Mouse (Mus musculus): Measurements from ENCODE around the gene Prnd.

The Prnd gene

DNA sequence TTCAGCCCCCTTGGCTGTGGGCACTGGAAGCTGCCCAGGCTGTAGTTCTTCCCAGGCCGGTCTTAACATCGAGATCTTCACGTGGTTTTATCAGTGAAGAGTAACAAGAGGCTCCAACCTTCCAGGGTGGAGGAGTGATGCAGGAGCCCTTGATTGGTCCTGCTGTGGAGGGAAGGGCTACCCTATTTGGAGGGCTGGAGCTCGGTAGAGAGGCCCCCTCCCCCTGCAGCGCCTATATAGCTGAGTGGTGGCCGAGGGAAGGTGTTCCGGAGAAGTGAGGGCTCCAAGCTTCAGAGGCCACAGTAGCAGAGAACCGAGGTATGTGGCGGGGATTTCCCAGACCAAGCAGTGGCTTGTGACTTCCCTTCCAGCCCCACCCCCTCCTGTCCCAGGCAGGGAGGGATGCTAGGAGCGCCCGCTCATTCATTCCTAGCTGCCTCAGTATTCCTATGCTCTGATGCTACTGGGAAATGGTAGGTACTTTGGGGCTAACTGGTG, at the start of gene Prnd:
Gene Prnd, plus strand, starts transcription at position 264 of the 498 bp plus-strand sequence.
- ChIA-PET POLR2A (interaction anchor here in 3 of 4 experiments (0.6 to 3.1 kb wide), 10 partner anchors 18 to 130 kb away, joined by 3 to 12 read pairs (median 4); partner anchors contain the start of gene Rassf2 (in 1 of the 3)), CTCF (interaction anchor here in 3 of 4 experiments (0.7 to 2.5 kb wide), 13 partner anchors 11 to 336 kb away, joined by 3 to 33 read pairs (median 7); no protein-coding TSS in a partner anchor)

DNA sequence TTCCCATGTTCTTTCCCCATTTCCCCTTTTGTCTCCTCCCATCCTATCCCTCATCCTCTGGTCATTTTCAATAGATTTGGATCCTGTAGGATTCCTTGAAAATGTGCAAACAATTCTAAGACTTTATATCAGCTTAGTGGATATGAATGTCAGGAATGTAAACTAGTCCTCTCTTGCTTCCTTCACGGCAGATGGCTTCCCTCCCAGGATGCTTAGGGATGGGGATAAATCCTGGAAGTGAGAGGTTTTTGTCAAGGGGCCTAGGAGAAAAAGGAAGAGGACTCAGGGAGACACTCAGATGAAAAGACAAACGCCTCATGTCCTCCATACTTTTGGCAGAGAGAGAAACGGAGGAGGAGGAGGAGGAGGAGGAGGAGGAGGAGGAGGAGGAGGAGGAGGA, 48.2 kb upstream of the Prnd start:
- POLR2A ChIA-PET = interaction anchor here in 1 of 4 experiments (0.6 kb wide), 1 partner anchor 51 kb away, joined by 3 read pairs; no protein-coding TSS in a partner anchor
- CTCF ChIA-PET = interaction anchor here in 1 of 4 experiments (0.8 kb wide), 1 partner anchor 39 kb away, joined by 3 read pairs; no protein-coding TSS in a partner anchor

DNA sequence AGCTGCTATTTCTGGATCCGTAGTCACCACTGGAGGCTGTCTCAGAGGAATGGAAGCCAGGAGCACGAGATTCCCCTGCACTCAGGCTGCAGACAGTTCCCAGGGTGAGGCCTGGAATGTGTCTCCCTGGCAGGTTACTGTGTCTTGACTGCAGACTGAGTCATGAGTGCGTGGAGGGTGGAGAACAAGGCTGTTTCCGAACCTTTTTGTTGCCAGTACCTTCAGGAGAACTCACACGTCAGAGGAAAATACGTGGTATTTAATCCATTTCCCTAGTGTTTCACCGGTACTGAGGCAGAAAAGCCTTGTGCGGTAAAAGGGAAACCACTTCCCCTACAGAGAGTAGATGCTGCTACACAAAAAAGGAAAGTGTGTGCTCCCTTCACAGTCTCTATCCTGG, 47.8 kb upstream of the Prnd start:
- ChIA-PET POLR2A (interaction anchor here in 2 of 4 experiments (0.6 to 1.0 kb wide), 2 partner anchors 52 to 55 kb away, joined by 3 read pairs; no protein-coding TSS in a partner anchor), CTCF (interaction anchor here in 1 of 4 experiments (0.8 kb wide), 1 partner anchor 39 kb away, joined by 3 read pairs; no protein-coding TSS in a partner anchor)

DNA sequence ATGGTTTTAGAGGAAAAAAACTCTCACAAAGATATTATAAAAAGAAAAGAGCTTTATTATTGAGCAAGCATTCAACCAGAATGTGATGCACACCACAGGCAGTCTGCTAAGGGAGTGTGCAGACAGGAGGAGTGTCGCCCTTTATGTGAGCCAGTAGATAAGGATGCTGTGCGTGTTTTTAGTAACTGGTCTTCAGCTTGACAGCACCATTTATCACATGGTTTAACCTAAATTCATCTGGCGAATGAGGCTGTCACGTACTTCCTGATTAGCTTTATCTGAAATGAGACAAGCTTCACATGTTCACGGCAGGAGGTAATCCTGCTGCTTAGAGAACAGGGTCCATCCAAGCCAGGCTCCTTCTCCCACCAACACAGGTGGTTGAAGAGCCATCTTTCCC, 45.6 kb upstream of the Prnd start:
- POLR2A ChIA-PET = interaction anchor here in 2 of 4 experiments (0.7 to 2.0 kb wide), 3 partner anchors 28 to 57 kb away, joined by 3 to 7 read pairs (median 3); no protein-coding TSS in a partner anchor
- CTCF ChIA-PET = interaction anchor here in 3 of 4 experiments (0.5 to 1.3 kb wide), 3 partner anchors 54 to 134 kb away, joined by 3 to 21 read pairs (median 3); no protein-coding TSS in a partner anchor

DNA sequence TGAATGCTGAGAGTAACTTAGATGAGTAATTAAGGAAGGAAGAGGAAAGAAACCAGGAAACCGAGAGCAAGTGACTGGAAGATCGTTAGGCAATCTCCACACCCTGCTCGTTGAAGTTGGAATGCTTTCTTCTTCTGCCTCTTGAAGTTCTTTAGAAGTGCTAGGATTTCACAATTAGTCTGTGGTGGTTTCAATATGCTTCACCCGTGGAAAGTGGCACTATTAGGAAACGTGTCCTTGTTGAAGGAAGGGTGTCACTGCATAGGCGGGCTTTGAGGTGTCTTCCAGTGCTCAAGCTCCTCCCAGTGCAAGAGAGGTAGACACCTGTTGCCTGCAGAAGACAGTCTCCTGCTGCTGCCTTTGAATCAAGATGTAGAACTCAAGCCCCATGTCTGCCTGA, 44.9 kb upstream of the Prnd start:
- CTCF ChIA-PET = interaction anchor here in 1 of 4 experiments (1.3 kb wide), 1 partner anchor 85 kb away, joined by 3 read pairs; no protein-coding TSS in a partner anchor
- POLR2A ChIA-PET = interaction anchor here in 2 of 4 experiments (0.6 to 2.0 kb wide), 3 partner anchors 30 to 321 kb away, joined by 3 to 7 read pairs (median 5); no protein-coding TSS in a partner anchor

DNA sequence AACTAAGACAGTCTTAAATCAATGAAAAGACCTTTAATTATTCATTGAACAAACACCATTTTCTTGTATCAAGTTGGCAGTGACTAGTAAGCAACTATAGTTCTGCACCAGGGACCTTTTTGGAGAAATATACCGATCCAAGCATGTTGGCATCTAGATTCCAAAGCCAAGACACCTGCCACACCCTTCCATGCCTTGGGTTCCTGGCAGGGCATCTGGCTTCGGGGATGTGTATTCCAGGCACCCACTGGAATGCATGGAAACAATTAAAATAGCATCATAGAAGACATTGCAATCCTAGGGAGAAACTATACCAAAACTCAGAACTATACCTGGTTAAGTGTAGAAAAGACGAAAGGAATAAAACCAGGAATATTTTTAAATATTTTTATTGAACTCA, 44.4 kb upstream of the Prnd start:
- ChIA-PET POLR2A (interaction anchor here in 2 of 4 experiments (0.6 to 2.0 kb wide), 2 partner anchors 30 to 321 kb away, joined by 5 to 7 read pairs; no protein-coding TSS in a partner anchor), CTCF (interaction anchor here in 1 of 4 experiments (0.6 kb wide), 1 partner anchor 364 kb away, joined by 5 read pairs; no protein-coding TSS in a partner anchor)

DNA sequence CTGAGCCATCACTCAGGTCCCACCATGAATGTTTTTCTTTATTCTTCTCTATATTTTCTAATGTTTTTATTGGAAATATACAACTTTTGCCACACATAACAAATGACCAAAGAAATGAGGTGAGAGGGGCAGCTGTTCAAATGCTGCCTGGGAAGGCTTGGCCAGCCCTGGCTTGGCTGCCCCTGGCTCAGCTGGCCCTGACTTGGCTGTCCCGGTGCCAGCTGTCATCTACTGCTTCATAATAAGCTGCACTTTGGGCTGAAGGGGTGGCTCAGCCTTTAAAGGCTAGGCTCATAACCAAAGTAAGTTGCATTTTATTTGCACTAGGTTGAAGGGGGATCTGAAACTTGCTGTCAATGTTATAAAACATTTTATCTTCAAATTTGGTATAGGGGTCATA, 43.8 kb upstream of the Prnd start:
- CTCF ChIA-PET = interaction anchor here in 1 of 4 experiments (0.6 kb wide), 1 partner anchor 365 kb away, joined by 5 read pairs; no protein-coding TSS in a partner anchor
- POLR2A ChIA-PET = interaction anchor here in 1 of 4 experiments (1.5 kb wide), 1 partner anchor 97 kb away, joined by 3 read pairs; no protein-coding TSS in a partner anchor

DNA sequence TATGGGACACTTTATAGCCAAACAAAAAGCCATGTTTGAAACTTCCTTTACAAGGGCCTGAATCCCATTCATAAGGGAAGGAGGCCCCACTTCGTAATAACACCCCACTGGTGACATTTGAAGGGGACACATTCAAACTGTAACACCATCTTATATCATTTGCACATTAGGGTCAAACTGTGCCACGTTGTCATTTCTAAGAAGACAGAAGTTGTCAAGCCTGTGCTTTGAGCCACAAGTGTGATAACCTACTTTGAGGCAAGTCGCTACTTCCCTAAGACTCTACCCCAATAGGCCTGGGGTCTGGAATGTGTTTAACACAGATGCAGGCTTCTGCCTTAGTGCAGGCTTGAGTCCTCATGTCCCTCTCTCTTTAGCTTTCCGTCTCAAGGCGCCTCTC, 43.4 kb upstream of the Prnd start:
- CTCF ChIA-PET = interaction anchor here in 1 of 4 experiments (1.2 kb wide), 1 partner anchor 50 kb away, joined by 3 read pairs; no protein-coding TSS in a partner anchor
- POLR2A ChIA-PET = interaction anchor here in 1 of 4 experiments (1.5 kb wide), 1 partner anchor 98 kb away, joined by 3 read pairs; no protein-coding TSS in a partner anchor

DNA sequence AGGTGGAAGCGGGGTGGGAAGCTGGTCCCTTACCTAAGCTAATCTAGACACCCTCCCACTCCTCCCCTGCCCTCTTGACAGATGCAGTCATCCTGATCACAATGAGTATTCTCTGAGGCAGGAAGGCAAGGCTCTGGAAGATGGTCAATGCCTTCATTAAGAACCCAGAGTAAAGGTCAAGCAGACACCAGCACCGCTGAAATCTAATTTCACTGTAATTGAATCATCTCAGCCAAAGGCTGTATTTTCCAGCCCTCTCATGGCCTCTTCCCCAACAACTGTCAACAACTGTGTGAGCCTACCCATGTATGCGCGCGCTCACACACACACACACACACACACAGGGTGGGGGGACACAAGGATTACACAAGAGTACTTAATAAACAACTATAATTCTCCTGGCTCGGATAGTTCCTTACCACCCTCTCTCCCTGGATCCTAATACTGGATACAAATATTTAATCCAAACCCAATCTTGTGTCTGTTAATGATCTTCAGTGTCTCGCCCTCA, 42.3 kb upstream of the Prnd start:
- CTCF ChIA-PET = interaction anchor here in 1 of 4 experiments (0.6 to 1.2 kb wide), 2 partner anchors 49 to 122 kb away, joined by 3 read pairs; partner anchors contain the start of gene Rassf2
- POLR2A ChIA-PET = interaction anchor here in 3 of 4 experiments (1.3 to 10.4 kb wide), 12 partner anchors 16 to 99 kb away, joined by 3 to 155 read pairs (median 5); no protein-coding TSS in a partner anchor

DNA sequence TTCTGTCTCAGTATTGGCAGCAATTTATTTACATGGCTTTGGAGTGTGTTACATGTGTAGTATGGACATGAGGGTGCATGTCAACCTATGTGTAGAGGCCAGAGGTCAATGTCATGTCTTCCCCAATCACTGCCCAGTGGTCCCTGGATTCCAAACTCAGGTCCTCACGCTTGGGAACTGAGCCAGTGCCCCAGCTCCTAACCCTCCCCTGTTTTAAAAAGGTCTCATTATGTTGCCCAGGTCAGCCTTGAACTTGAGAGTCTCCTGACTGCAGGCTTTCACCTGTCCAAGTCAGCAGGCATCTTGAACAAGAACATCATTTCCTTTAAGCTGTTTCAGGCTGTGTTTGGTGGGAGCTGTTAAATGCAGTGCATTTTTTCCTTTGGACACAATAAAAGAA, 41.8 kb upstream of the Prnd start:
- ChIA-PET CTCF (no interaction called here), POLR2A (interaction anchor here in 3 of 4 experiments (0.8 to 10.4 kb wide), 25 partner anchors 14 to 300 kb away, joined by 3 to 155 read pairs (median 5); no protein-coding TSS in a partner anchor)

DNA sequence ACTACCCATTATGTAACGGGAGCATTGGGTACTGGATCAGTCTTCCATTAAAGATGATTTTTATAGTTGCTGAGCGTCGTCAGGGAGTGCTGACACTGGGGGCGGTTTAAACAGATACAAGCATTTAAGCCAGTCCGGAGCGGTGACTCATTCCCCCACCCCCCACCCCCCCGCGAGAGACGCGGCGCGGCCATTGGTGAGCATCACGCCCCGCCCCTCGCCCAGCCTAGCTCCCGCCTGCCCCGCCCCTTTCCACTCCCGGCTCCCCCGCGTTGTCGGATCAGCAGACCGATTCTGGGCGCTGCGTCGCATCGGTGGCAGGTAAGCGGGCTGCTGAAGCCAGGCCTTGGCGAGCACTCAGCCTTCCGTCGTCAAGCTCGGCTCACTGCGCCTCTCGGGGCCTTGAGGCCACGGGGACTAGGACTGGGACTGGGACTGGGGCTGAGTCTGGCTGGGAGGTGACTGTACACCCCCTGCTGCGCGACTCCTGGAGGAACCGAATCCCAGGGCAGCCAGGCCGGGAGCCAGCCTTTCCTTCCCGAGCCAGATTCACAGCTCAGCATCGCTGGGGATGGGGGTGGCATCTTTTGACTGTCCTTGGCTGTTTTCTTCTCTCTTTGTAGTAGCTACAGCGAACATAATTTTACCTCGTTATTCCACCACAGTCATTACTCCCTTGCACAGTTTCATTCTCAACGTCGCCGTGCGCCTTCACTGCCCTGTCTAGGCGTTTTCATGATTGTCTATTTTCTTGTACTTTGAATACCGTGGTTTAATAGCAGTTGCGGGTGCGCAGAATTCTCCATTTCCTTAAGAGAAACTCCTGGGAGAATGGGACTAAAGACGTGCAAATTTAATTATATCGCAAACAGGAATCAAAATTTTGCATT, 40.7 kb upstream of the Prnd start, which contains the start of the genes Prnp and Prn:
Gene Prnp, plus strand, starts transcription at position 246 of the 890 bp plus-strand sequence.
Gene Prn, plus strand, starts transcription at position 275 of the 890 bp plus-strand sequence.
- ChIA-PET POLR2A (interaction anchor here in 3 of 4 experiments (0.5 to 10.4 kb wide), 66 partner anchors 11 to 1908 kb away, joined by 3 to 155 read pairs (median 4); partner anchors contain the start of genes Pcna (in 1 of the 3) and Rassf2 (in 1 of the 3)), CTCF (interaction anchor here (0.6 to 1.3 kb wide), 9 partner anchors 22 to 650 kb away, joined by 3 to 5 read pairs (median 3); no protein-coding TSS in a partner anchor)

DNA sequence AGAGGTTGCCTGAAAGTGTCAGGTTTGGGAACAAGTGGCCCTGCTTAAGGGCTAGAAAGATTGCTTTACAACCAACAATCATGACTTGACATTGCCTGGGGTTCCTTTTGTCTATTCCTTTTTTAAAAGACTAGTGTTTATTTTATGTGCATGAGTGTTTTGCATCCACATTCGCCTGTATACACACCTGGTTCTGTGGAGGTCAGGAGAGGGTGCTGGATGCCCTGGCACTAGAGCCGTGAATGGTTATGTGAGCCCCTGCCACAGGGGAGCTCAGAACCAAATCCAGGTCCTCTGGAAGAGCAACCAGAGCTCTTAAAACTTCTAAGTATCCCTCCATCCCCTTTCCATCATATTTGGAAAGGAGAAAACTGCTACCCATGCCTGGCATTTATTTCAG, 39.8 kb upstream of the Prnd start:
- ChIA-PET CTCF (interaction anchor here in 2 of 4 experiments (0.6 to 1.6 kb wide), 2 partner anchors 28 to 60 kb away, joined by 3 to 4 read pairs; no protein-coding TSS in a partner anchor), POLR2A (interaction anchor here in 2 of 4 experiments (1.0 to 10.4 kb wide), 17 partner anchors 12 to 376 kb away, joined by 3 to 155 read pairs (median 8); no protein-coding TSS in a partner anchor)

DNA sequence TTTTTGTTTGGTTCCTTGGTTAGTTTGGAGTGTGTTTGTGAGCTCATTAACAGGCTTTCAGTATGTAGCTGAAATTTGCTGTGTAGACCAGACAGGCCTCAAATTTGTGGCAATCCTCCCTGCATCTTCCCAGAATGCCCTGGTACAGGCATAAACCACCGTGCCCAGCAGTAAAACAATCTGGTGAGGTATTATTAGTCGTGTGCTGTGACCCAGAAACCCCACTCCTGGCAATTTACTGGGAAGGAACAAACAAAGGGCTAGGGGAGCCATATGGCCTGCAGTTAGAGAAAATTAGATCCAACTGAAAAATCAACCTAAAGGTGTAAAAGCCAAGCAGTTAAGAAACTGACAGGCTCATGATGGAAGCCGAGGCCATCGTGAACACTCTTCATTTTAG, 39.3 kb upstream of the Prnd start:
- ChIA-PET CTCF (interaction anchor here in 2 of 4 experiments (0.6 to 1.6 kb wide), 3 partner anchors 24 to 61 kb away, joined by 3 to 4 read pairs (median 3); no protein-coding TSS in a partner anchor), POLR2A (interaction anchor here in 2 of 4 experiments (1.1 to 10.4 kb wide), 7 partner anchors 22 to 74 kb away, joined by 3 to 155 read pairs (median 19); no protein-coding TSS in a partner anchor)

DNA sequence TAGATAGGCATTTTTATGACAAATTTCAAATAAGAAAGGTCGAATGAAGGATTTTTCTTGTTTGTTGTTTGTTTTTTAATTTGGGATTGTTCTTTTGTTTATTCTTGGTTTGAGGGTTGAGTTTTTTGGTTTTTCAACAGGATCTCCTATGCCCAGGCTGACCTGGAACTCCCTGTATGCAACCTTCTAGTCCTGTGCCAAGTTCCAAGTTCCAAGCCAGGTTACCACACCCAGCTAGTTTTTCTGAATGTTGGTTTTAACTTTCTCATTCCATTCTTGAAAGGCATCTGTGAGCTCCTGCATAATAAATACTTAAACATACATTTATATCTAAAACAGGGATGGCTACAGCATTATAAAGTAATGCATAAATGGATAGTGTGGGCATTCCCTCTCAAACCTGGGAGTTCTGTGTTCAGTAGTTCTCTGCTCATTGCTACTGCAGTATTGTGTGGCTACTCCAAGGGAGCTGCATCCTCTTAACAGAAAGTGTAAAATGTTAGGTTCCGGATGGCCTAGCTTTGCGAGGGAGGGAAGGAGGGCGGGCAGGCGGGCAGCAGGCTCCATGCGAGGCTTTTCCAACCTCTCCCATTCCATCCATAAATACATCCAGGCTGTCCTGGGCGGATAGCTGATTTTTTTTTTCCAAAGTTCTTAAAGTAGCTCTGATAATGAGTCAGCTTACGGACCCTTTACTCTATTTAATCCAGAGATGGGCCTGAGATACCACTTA, 38.0 kb upstream of the Prnd start:
- ChIA-PET POLR2A (interaction anchor here in 2 of 4 experiments (0.9 to 10.4 kb wide), 4 partner anchors 21 to 86 kb away, joined by 3 to 155 read pairs (median 28); no protein-coding TSS in a partner anchor), CTCF (interaction anchor here in 1 of 4 experiments (1.0 to 1.6 kb wide), 2 partner anchors 27 to 100 kb away, joined by 4 read pairs; no protein-coding TSS in a partner anchor)

DNA sequence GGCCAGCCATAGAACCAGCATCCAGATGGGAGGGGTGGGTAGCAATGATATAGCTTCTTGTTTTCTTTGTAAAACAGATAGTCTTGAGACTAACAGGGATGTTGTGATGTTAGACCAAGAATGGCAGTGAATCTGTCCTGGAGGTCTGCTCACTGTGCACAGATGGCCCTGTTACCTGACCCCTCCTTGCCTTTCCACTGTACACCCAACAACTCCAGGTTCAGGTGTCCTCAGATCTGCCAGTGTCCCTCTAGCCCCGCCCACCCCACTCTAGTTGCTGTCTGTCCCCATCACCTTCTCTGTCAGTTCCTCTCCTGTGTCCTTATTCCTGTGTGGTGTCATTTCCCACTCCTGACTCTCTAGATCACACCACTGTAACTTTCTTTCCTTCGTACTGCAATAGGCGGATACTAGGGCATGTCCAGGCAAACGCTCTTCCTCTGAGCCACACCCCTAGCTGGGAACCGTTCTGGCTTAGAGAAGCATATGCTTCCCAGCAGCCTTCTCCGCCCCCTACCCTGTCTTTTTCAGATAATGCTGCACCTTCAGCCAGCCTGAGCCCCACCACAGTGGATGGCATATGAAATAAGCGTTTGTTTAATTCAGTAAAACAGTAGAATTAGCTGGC, 18.3 kb upstream of the Prnd start:
- POLR2A ChIA-PET = interaction anchor here in 3 of 4 experiments (0.6 to 11.2 kb wide), 25 partner anchors 12 to 1467 kb away, joined by 3 to 155 read pairs (median 3); partner anchors contain the start of genes Prn (in 2 of the 3), Prnp (in 2 of the 3) and Prnd (in 1 of the 3)
- CTCF ChIA-PET = interaction anchor here in 3 of 4 experiments (1.1 to 1.5 kb wide), 3 partner anchors 23 to 108 kb away, joined by 3 to 5 read pairs (median 3); partner anchors contain the start of genes Prn (in 1 of the 3) and Prnp (in 1 of the 3)

DNA sequence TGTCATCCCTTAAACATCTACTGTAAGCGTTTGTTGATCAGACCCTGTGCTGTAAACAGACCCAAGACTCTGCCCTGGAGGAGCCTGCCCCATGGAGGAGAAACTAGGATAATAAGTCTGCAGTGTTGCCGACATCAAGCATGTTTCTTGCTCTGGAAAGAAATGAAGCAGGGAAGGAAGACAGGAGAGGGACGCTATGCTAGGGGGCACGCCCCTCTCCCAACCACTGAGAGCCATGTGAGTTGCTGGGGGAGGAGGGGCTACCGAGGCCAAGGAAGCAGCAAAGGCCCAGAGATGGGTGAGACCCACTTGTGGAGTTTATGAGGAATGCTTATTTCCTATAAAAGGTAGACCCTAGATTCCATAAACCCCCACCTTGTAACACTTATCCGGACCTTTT, 17.6 kb upstream of the Prnd start:
- CTCF ChIA-PET = interaction anchor here in 3 of 4 experiments (0.6 to 1.5 kb wide), 4 partner anchors 23 to 148 kb away, joined by 3 to 5 read pairs (median 3); partner anchors contain the start of genes Prn (in 1 of the 3) and Prnp (in 1 of the 3)
- POLR2A ChIA-PET = interaction anchor here in 2 of 4 experiments (0.9 to 11.2 kb wide), 17 partner anchors 12 to 112 kb away, joined by 3 to 155 read pairs (median 4); partner anchors contain the start of genes Prn (in 2 of the 2), Prnp (in 2 of the 2) and Prnd (in 1 of the 2)

All from embryonic stem cell, embryonic (primary cell).